Mouse (Mus musculus) spleen, adult 2 months (tissue): ENCODE results near the gene Coq8a. TPM values are rescaled to one million over a fixed set of nuclear protein-coding genes. Genes with fewer than 3 reads are reported as not detected.

ENCODE experiments used
- DNase-seq, 2 experiments: peaks; one replicate each; pipeline versions ENCODE4 v3.0.0 to v3.0.0-alpha.2; 2012 to 2021; ENCODE audit warnings: low spot score in 2 of 2, low read depth in 1 of 2
- H3K27ac ChIP-seq: fragments of 200-500 bp; 2 replicates; pipeline ENCODE4 v1.5.1; 2012; ENCODE audit warnings: low read length, inconsistent platforms; ENCODE audit not compliant: insufficient read depth
- H3K27me3 ChIP-seq: fragments of 200-500 bp; 2 replicates; pipeline ENCODE4 v1.6.1; 2012; ENCODE audit warnings: mild to moderate bottlenecking, moderate library complexity, low read length, inconsistent platforms; ENCODE audit not compliant: control insufficient read depth, insufficient read depth
- H3K36me3 ChIP-seq: fragments of 200-500 bp; 2 replicates; pipeline ENCODE4 v1.6.1; 2012; ENCODE audit warnings: mild to moderate bottlenecking, low read length, inconsistent platforms; ENCODE audit not compliant: control insufficient read depth, insufficient read depth
- H3K4me1 ChIP-seq: fragments of 200-500 bp; 2 replicates; pipeline ENCODE4 v1.6.1; 2011; ENCODE audit warnings: inconsistent platforms; ENCODE audit not compliant: control insufficient read depth, insufficient read depth, insufficient read length
- H3K4me3 ChIP-seq: fragments of 200-500 bp; 2 replicates; pipeline ENCODE4 v1.5.1; 2011; ENCODE audit warnings: mild to moderate bottlenecking, inconsistent platforms; ENCODE audit not compliant: insufficient read depth, insufficient read length; ENCODE audit errors: extremely low read depth
- CTCF ChIP-seq: fragments of 200-500 bp; IDR thresholded peaks from 2 replicates; pipeline ENCODE4 v1.5.1; 2011; ENCODE audit warnings: mild to moderate bottlenecking, inconsistent platforms; ENCODE audit not compliant: insufficient read depth, insufficient read length, insufficient replicate concordance; ENCODE audit errors: extremely low read depth
- POLR2A ChIP-seq: fragments of 200-500 bp; IDR thresholded peaks from 2 replicates; pipeline ENCODE4 v1.6.1; 2011; ENCODE audit warnings: low read depth, low read length, inconsistent platforms
- WGBS: fragments of 180-500 bp; shearing (Covaris S2); methylation state at CpG from one replicate; pipeline ENCODE4 v1.1.7; 2018; 5-methylcytosine and 5-hydroxymethylcytosine counted together
- polyA plus RNA-seq: library from polyadenylated mRNA; depleted of rRNA; stranded (reverse); fragments of >200 nt; gene quantifications from 2 replicates; pipeline ENCODE4 v1.2.3, GENCODE M21; 2012

Coq8a gene
- polyA plus RNA-seq, 1 experiment, result 24.0 TPM

- no peak for DNase-seq
- WGBS, result 26% methylated on average over 4 of the region's 4 CpGs
- Histone ChIP-seq H3K4me1 (peaks cover 7% of the 10 kb centered on the region; the same call in 1 of the 2 replicates), H3K36me3 (no peaks in the 10 kb centered on the region), H3K4me3 (no peak overlapping the region), H3K27me3 (no peaks in the 10 kb centered on the region), H3K27ac (peak overlapping the region; percentile 95)
- TF ChIP-seq POLR2A (no peak), CTCF (no peak)
These were observed 281 bp upstream of the Coq8a start for GRCm38 (mm10) chr1:180199715-180200050.

- peak in 1 of 2 experiments; percentile 43 for DNase-seq
- Histone ChIP-seq H3K27me3 (no peaks in the 10 kb centered on the region), H3K4me3 (no peak overlapping the region), H3K36me3 (no peaks in the 10 kb centered on the region), H3K4me1 (peaks cover 12% of the 10 kb centered on the region; the same call in 1 of the 2 replicates), H3K27ac (peak overlapping the region; percentile 81)
- WGBS, result 73% methylated on average over 3 of the region's 3 CpGs
- TF ChIP-seq POLR2A, result no peak
These were observed 1.4 kb downstream of the Coq8a start for GRCm38 (mm10) chr1:180197956-180198355.

GRCm38 (mm10) chr1:180196508-180196907, 2.9 kb downstream of the Coq8a start:
- TF ChIP-seq POLR2A (no peak), CTCF (no peak)
- Histone ChIP-seq H3K27me3 (no peaks in the 10 kb centered on the region), H3K4me1 (peaks cover 22% of the 10 kb centered on the region; the same call in 1 of the 2 replicates), H3K36me3 (no peaks in the 10 kb centered on the region), H3K4me3 (no peak overlapping the region), H3K27ac (peak overlapping the region; percentile 77; the same call in 1 of the 2 replicates)
- DNase-seq, result no peak
- WGBS, result 96% methylated on average over 9 of the region's 9 CpGs

- Histone ChIP-seq H3K36me3 (no peaks in the 10 kb centered on the region), H3K27me3 (no peaks in the 10 kb centered on the region), H3K4me3 (peak overlapping the region; percentile 84), H3K27ac (peak overlapping the region; percentile 77), H3K4me1 (peaks cover 24% of the 10 kb centered on the region; the same call in 1 of the 2 replicates)
- DNase-seq, result peak; percentile 96 to 97
- under 1% methylated on average over 57 of the region's 57 CpGs for WGBS
- TF ChIP-seq POLR2A, result peak; percentile 76
- TF ChIP-seq CTCF, result no peak
These were observed 3.6 kb downstream of the Coq8a start for GRCm38 (mm10) chr1:180195703-180196381.

GRCm38 (mm10) chr1:180194781-180195471, 4.5 kb downstream of the Coq8a start:
- DNase-seq, result peak in 1 of 2 experiments; percentile 38
- H3K4me3 ChIP-seq, result peak overlapping the region; percentile 84
- H3K4me1 ChIP-seq, result peaks cover 23% of the 10 kb centered on the region; the same call in 1 of the 2 replicates
- no peaks in the 10 kb centered on the region for H3K36me3 ChIP-seq
- peak overlapping the region; percentile 57; the same call in 1 of the 2 replicates for H3K27ac ChIP-seq
- TF ChIP-seq POLR2A (no peak), CTCF (no peak)
- no peaks in the 10 kb centered on the region for H3K27me3 ChIP-seq
- 22% methylated on average over 9 of the region's 9 CpGs for WGBS

GRCm38 (mm10) chr1:180194048-180194447, 5.4 kb downstream of the Coq8a start:
- H3K36me3 ChIP-seq, result no peaks in the 10 kb centered on the region
- DNase-seq, result no peak
- peaks cover 20% of the 10 kb centered on the region; the same call in 1 of the 2 replicates for H3K4me1 ChIP-seq
- no peak for TF ChIP-seq CTCF
- no peak for TF ChIP-seq POLR2A
- no peak overlapping the region for H3K4me3 ChIP-seq
- 93% methylated on average over 9 of the region's 9 CpGs for WGBS
- H3K27me3 ChIP-seq, result no peaks in the 10 kb centered on the region
- H3K27ac ChIP-seq, result no peak overlapping the region
